Mouse (Mus musculus) heart, embryonic 13.5 days (tissue): ENCODE results near the gene Hyal6. TPM values are rescaled to one million over a fixed set of nuclear protein-coding genes. Genes with fewer than 3 reads are reported as not detected.

Source experiments
- ATAC-seq: fragments of 200-750 bp; cut with Nextera tagmentation; 2 replicates; pipeline ENCODE4 v1.8.0; 2017; ENCODE audit warnings: moderate TSS enrichment; ENCODE audit not compliant: insufficient number of reproducible peaks, low FRiP score, low TSS enrichment; ENCODE audit errors: extremely low read depth
- H3K27ac ChIP-seq: fragments of 300-500 bp; sonication (generic); replicated peaks from 2 replicates; pipeline ENCODE4 v1.5.1; 2015; ENCODE audit warnings: moderate library complexity, mild to moderate bottlenecking, inconsistent platforms
- H3K27me3 ChIP-seq: fragments of 300-500 bp; sonication (generic); replicated peaks from 2 replicates; pipeline ENCODE4 v1.6.1; 2015; ENCODE audit warnings: mild to moderate bottlenecking, inconsistent platforms
- H3K36me3 ChIP-seq: fragments of 300-500 bp; sonication (generic); 2 replicates; pipeline ENCODE4 v1.6.1; 2015; ENCODE audit warnings: mild to moderate bottlenecking, inconsistent platforms
- H3K4me1 ChIP-seq: fragments of 300-500 bp; sonication (generic); 2 replicates; pipeline ENCODE4 v1.6.1; 2015; ENCODE audit warnings: inconsistent platforms
- H3K4me2 ChIP-seq: fragments of 300-500 bp; sonication (generic); 2 replicates; pipeline ENCODE4 v1.6.1; 2015; ENCODE audit warnings: inconsistent platforms, mild to moderate bottlenecking, moderate library complexity
- H3K4me3 ChIP-seq: fragments of 300-500 bp; sonication (generic); 2 replicates; pipeline ENCODE4 v1.5.1; 2015; ENCODE audit warnings: moderate library complexity, mild to moderate bottlenecking, inconsistent platforms
- H3K9ac ChIP-seq: fragments of 300-500 bp; sonication (generic); 2 replicates; pipeline ENCODE4 v1.6.1; 2015; ENCODE audit warnings: inconsistent platforms, mild to moderate bottlenecking, moderate library complexity
- H3K9me3 ChIP-seq: fragments of 300-500 bp; sonication (generic); 2 replicates; pipeline ENCODE4 v1.6.1; 2016; ENCODE audit warnings: inconsistent platforms
- WGBS: fragments of 180-500 bp; shearing (Covaris S2); methylation state at CpG from one replicate; pipeline ENCODE4 v1.1.7; 2015; ENCODE audit warnings: mixed read lengths; 5-methylcytosine and 5-hydroxymethylcytosine counted together
- polyA plus RNA-seq: library from polyadenylated mRNA; unstranded; fragments of >200 nt; fragmentation: Nextera tagmentation; extraction: Ambion mirVana; gene quantifications from 2 replicates; pipeline ENCODE4 v1.2.1, GENCODE M21; 2015

Gene Hyal6
- polyA plus RNA-seq = not detected in 2 replicates

DNA sequence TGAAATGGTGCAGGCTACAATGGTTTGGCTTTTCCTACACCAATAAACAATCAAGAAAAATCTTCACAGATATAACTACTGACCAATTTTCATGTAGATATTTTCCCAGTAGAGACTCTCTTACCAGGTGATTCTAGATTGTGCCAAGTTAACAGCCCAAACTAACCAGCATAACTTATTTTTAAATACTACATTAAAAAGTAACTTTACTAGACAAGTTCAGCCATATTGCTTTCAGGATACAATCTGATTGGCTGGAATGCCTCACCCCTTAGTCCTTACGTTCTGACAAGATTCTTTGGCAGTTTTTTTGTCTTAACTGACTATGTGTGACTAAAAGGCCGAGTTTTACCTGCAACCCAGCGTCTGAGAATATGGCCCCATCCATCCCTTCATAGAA is at the start of gene Hyal6:
Gene Hyal6, plus strand, starts transcription at position 301 of the 400 bp plus-strand sequence.
- no peak within 1 kb of the TSS for H3K27ac ChIP-seq
- H3K4me2 ChIP-seq = no peak within 1 kb of the TSS
- ATAC-seq = no peak
- no peaks in the 10 kb centered on the region for H3K4me1 ChIP-seq
- no peak within 1 kb of the TSS for H3K9ac ChIP-seq
- H3K36me3 ChIP-seq = no peaks in the 10 kb centered on the region
- WGBS = 62% methylated on average over 3 of the region's 3 CpGs
- H3K27me3 ChIP-seq = no peaks in the 10 kb centered on the region
- H3K4me3 ChIP-seq = no peak within 1 kb of the TSS
- no peaks in the 10 kb centered on the region for H3K9me3 ChIP-seq

DNA sequence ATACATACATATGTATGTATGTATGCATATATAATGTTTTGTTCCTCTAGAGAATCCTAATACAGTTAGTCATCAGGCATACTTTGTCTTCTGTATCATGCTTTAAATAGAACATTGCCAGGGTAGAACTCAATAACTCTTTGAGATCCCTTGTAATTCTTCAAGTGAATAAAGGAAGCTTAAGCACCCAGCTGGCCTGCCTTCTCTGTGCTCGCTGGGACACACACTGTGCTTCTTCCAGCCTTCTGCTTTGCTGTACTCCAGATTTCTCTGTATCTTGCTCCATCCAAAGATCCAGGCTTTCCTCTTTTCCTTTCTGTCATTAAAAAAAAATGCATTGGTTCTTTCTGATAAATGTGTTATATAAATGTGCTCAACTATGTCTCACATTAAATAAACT is 45.2 kb upstream of the Hyal6 start:
- Histone ChIP-seq H3K4me2 (no peak overlapping the region), H3K4me1 (no peaks in the 10 kb centered on the region), H3K27ac (no peak overlapping the region), H3K27me3 (no peaks in the 10 kb centered on the region), H3K9ac (no peak overlapping the region), H3K9me3 (no peaks in the 10 kb centered on the region; the same call in 1 of the 2 replicates), H3K36me3 (no peaks in the 10 kb centered on the region), H3K4me3 (no peak overlapping the region)
- ATAC-seq = no peak
- WGBS = 30% methylated on average over 1 of the region's 1 CpGs

GRCm38 (mm10) chr6:24694455-24695410 is 38.3 kb upstream of the Hyal6 start:
- no peak overlapping the region for H3K4me2 ChIP-seq
- H3K27ac ChIP-seq = no peak overlapping the region
- H3K27me3 ChIP-seq = no peaks in the 10 kb centered on the region
- no peaks in the 10 kb centered on the region for H3K9me3 ChIP-seq
- H3K4me3 ChIP-seq = no peak overlapping the region
- no peaks in the 10 kb centered on the region for H3K36me3 ChIP-seq
- ATAC-seq = no peak
- H3K4me1 ChIP-seq = no peaks in the 10 kb centered on the region
- H3K9ac ChIP-seq = no peak overlapping the region
- WGBS = 76% methylated on average over 11 of the region's 11 CpGs

GRCm38 (mm10) chr6:24696117-24696516 is 36.9 kb upstream of the Hyal6 start:
- Histone ChIP-seq H3K9ac (no peak overlapping the region), H3K4me2 (no peak overlapping the region), H3K27ac (no peak overlapping the region), H3K36me3 (no peaks in the 10 kb centered on the region), H3K9me3 (no peaks in the 10 kb centered on the region), H3K4me3 (no peak overlapping the region), H3K27me3 (no peaks in the 10 kb centered on the region), H3K4me1 (no peaks in the 10 kb centered on the region)
- no peak for ATAC-seq
- 75% methylated on average over 4 of the region's 4 CpGs for WGBS

DNA sequence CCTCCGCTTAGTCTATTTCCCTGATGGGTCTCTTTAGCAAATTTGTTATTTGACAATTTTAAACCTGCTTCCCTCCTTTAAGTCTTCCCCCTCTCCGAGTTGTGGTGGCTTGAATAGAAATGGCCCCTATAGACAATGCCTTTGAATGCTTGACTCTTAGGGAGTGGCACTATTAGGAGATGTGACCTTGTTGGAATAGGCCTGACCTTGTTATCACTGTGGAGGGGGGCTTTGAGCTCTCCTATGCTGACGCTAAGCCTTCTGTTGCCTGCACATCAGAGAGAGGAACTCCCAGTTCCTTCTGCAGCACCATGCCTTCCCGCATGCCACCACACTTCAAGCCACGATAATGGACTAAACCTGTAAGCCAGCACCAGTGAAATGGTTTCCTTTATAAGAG is 35.8 kb upstream of the Hyal6 start:
- no peaks in the 10 kb centered on the region for H3K4me1 ChIP-seq
- ATAC-seq = no peak
- no peak overlapping the region for H3K4me2 ChIP-seq
- 76% methylated on average over 5 of the region's 5 CpGs for WGBS
- no peaks in the 10 kb centered on the region for H3K27me3 ChIP-seq
- no peak overlapping the region for H3K9ac ChIP-seq
- no peak overlapping the region for H3K4me3 ChIP-seq
- no peaks in the 10 kb centered on the region for H3K36me3 ChIP-seq
- no peaks in the 10 kb centered on the region for H3K9me3 ChIP-seq
- H3K27ac ChIP-seq = no peak overlapping the region

DNA sequence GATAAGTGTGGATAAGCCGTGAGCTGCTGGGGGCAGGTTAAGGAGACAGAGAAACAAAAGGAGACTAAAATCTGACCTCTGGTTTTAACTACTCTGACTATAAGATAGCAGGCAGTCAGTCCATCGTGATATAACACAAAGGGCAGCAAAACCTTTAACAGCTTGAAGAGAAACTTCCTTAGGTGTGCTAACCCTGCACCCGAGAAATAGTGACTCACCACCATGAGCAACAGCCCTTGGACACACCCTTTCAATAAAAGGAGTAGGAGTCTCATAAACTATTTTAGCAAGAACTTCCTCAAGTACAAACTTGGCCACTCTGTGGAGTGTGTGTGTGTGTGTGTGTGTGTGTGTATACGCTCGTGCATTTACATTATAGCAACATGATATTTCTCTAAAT is 26.0 kb upstream of the Hyal6 start:
- Histone ChIP-seq H3K27ac (no peak overlapping the region), H3K9me3 (no peaks in the 10 kb centered on the region), H3K4me2 (no peak overlapping the region), H3K27me3 (no peaks in the 10 kb centered on the region), H3K4me3 (no peak overlapping the region), H3K4me1 (peaks cover 8% of the 10 kb centered on the region), H3K36me3 (no peaks in the 10 kb centered on the region), H3K9ac (no peak overlapping the region)
- ATAC-seq = no peak
- 74% methylated on average over 5 of the region's 5 CpGs for whole genome bisulfite sequencing

GRCm38 (mm10) chr6:24707499-24707898 is 25.5 kb upstream of the Hyal6 start:
- Histone ChIP-seq H3K36me3 (no peaks in the 10 kb centered on the region), H3K4me1 (peaks cover 8% of the 10 kb centered on the region), H3K4me2 (no peak overlapping the region), H3K9ac (no peak overlapping the region), H3K9me3 (no peaks in the 10 kb centered on the region), H3K27ac (no peak overlapping the region), H3K27me3 (no peaks in the 10 kb centered on the region), H3K4me3 (no peak overlapping the region)
- no peak for ATAC-seq
- 63% methylated on average over 2 of the region's 2 CpGs for WGBS

DNA sequence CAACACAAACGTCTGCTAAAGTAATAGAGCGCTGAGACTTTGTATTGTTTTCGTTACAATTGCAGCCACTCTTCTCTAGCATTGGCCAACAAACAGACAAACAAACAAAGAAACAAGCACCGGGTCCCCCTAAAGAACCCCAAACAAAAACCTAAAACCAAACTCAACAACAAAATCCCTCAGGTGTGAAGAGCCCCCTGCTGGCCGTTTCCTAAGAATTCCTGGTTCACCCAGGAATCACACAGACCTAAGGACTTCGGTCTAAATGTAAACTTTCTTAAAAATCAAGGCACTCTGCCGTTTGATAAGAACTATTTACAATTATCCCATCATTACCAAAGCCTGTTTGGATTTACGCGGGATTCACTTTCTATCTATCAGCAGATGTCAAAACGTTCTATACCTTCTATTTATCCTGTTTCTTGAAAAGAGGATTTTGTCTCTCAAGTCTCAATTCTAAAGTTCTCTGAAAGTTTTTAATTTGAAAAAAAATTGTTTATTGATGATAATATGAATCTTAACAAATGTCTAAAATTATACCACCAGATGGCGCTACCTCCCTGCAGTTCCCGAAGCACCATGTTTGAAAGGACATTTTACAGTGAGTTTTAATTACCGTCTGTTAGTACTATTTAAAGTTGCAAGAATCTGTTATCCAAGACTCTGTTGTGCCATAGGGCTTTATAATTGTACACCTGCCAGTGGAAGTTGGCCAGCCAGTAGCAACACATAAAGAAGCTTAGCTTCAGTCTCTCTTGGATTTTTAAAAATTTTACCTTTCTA is 11.5 kb upstream of the Hyal6 start:
- H3K27me3 ChIP-seq = no peaks in the 10 kb centered on the region
- peak overlapping the region; percentile 62 for H3K4me2 ChIP-seq
- H3K27ac ChIP-seq = no peak overlapping the region
- no peaks in the 10 kb centered on the region for H3K9me3 ChIP-seq
- H3K36me3 ChIP-seq = no peaks in the 10 kb centered on the region
- no peaks in the 10 kb centered on the region for H3K4me1 ChIP-seq
- no peak for ATAC-seq
- H3K9ac ChIP-seq = no peak overlapping the region
- WGBS = 26% methylated on average over 13 of the region's 13 CpGs
- peak overlapping the region; percentile 31 for H3K4me3 ChIP-seq

DNA sequence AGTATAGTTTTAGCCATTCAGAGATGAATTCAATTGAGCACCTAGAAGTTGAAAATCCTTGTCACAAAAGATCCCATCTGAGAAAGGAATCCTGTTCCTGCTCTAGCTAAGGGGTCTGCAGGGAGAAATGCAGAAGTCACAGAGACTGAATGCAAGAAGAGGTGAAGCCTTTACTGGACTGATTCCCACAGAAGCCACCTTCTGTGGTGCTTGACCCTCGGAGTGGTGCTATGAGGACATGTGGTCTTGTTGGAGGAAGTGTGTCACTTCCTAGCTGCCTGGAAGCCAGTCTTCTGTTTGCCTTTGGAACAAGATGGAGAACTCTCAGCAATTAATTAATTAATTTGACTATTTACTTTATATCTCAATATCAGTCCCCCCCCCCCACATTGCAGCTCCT is 4.9 kb upstream of the Hyal6 start:
- Histone ChIP-seq H3K36me3 (no peaks in the 10 kb centered on the region), H3K27ac (no peak overlapping the region), H3K4me3 (no peak overlapping the region), H3K4me1 (no peaks in the 10 kb centered on the region), H3K9me3 (no peaks in the 10 kb centered on the region), H3K27me3 (no peaks in the 10 kb centered on the region), H3K4me2 (no peak overlapping the region), H3K9ac (no peak overlapping the region)
- ATAC-seq = no peak
- 71% methylated on average over 1 of the region's 1 CpGs for WGBS

- no peak for ATAC-seq
- no peaks in the 10 kb centered on the region for H3K27me3 ChIP-seq
- no peak overlapping the region for H3K9ac ChIP-seq
- no peaks in the 10 kb centered on the region for H3K36me3 ChIP-seq
- no peak overlapping the region for H3K4me2 ChIP-seq
- H3K27ac ChIP-seq = no peak overlapping the region
- no peaks in the 10 kb centered on the region for H3K9me3 ChIP-seq
- 74% methylated on average over 6 of the region's 6 CpGs for WGBS
- H3K4me1 ChIP-seq = no peaks in the 10 kb centered on the region
- H3K4me3 ChIP-seq = no peak overlapping the region
Measured at GRCm38 (mm10) chr6:24734565-24734964, 1.5 kb downstream of the Hyal6 start.

DNA sequence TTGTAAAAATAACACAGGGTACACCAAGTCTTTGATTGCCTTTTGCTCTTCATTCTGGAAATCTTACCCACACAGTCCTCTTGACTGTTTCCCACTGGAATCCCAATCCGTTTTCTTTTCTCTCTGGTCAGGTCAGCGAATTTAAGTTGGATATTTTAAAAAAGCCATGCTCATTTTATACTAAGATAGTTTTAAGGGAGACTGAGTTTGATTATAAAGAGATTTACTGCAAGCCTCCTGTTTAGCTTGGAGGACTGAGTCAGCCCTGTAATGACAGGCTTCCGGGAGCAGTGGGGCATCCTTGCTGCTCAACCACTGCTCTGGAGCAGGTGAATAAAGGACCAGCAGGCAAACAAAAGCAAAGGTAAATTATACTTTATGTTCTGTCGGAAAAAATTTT is 15.0 kb downstream of the Hyal6 start, which contains the start of gene Hyal4:
Gene Hyal4, plus strand, starts transcription at position 301 of the 400 bp plus-strand sequence.
- Histone ChIP-seq H3K9me3 (no peaks in the 10 kb centered on the region), H3K9ac (no peak within 1 kb of the TSS), H3K27me3 (no peaks in the 10 kb centered on the region), H3K4me2 (no peak within 1 kb of the TSS), H3K36me3 (no peaks in the 10 kb centered on the region), H3K4me3 (no peak within 1 kb of the TSS), H3K27ac (no peak within 1 kb of the TSS), H3K4me1 (no peaks in the 10 kb centered on the region)
- no peak for ATAC-seq
- 74% methylated on average over 4 of the region's 4 CpGs for WGBS
